Mouse (Mus musculus): ENCODE measurements around the gene 4933406M09Rik.

The 4933406M09Rik gene

GRCm38 (mm10) chr1:134385666-134386065 lies at the start of gene 4933406M09Rik:
TSS of gene 4933406M09Rik (plus strand) at chr1:134385940.
- no peak for DNase-seq

- DNase-seq: no peak
Observed at GRCm38 (mm10) chr1:134336958-134337710, 48.6 kb upstream of the 4933406M09Rik start.

- no peak for DNase-seq
Observed at GRCm38 (mm10) chr1:134339162-134339561, 46.6 kb upstream of the 4933406M09Rik start.

GRCm38 (mm10) chr1:134339757-134340619 lies 45.8 kb upstream of the 4933406M09Rik start:
- DNase-seq: no peak

GRCm38 (mm10) chr1:134341641-134342277 lies 44.0 kb upstream of the 4933406M09Rik start:
- no peak for DNase-seq

GRCm38 (mm10) chr1:134342278-134342664 lies 43.5 kb upstream of the 4933406M09Rik start:
- no peak for DNase-seq

- no peak for DNase-seq
Observed at GRCm38 (mm10) chr1:134342781-134343310, 42.9 kb upstream of the 4933406M09Rik start.

GRCm38 (mm10) chr1:134343567-134343966 lies 42.2 kb upstream of the 4933406M09Rik start:
- DNase-seq: no peak

- DNase-seq: peak; percentile 45
Observed at GRCm38 (mm10) chr1:134344005-134344950, 41.5 kb upstream of the 4933406M09Rik start.

GRCm38 (mm10) chr1:134345075-134345474 lies 40.7 kb upstream of the 4933406M09Rik start:
- no peak for DNase-seq

- DNase-seq: no peak
Observed at GRCm38 (mm10) chr1:134347791-134348190, 37.9 kb upstream of the 4933406M09Rik start.

- DNase-seq: peak; percentile 33
Observed at GRCm38 (mm10) chr1:134353326-134353725, 32.4 kb upstream of the 4933406M09Rik start.

- DNase-seq: peak; percentile 10
Observed at GRCm38 (mm10) chr1:134357461-134357860, 28.3 kb upstream of the 4933406M09Rik start.

GRCm38 (mm10) chr1:134360656-134361055 lies 25.1 kb upstream of the 4933406M09Rik start:
- DNase-seq: no peak

- DNase-seq: no peak
Observed at GRCm38 (mm10) chr1:134361195-134361856, 24.4 kb upstream of the 4933406M09Rik start.

GRCm38 (mm10) chr1:134361857-134362212 lies 23.9 kb upstream of the 4933406M09Rik start, which contains the start of gene Tmem183a:
TSS of gene Tmem183a (minus strand) at chr1:134361979.
- DNase-seq: peak; percentile 94

- DNase-seq: no peak
Observed at GRCm38 (mm10) chr1:134363194-134363593, 22.5 kb upstream of the 4933406M09Rik start.

- no peak for DNase-seq
Observed at GRCm38 (mm10) chr1:134365491-134365890, 20.2 kb upstream of the 4933406M09Rik start.

- DNase-seq: peak; percentile 51
Observed at GRCm38 (mm10) chr1:134368777-134369337, 16.9 kb upstream of the 4933406M09Rik start.

GRCm38 (mm10) chr1:134374124-134374523 lies 11.6 kb upstream of the 4933406M09Rik start:
- DNase-seq: no peak

- no peak for DNase-seq
Observed at GRCm38 (mm10) chr1:134381051-134381450, 4.7 kb upstream of the 4933406M09Rik start.

All from kidney, adult 11 months (tissue).